ENCODE assay signal across 23 mouse cellular contexts in the genomic region with DNA sequence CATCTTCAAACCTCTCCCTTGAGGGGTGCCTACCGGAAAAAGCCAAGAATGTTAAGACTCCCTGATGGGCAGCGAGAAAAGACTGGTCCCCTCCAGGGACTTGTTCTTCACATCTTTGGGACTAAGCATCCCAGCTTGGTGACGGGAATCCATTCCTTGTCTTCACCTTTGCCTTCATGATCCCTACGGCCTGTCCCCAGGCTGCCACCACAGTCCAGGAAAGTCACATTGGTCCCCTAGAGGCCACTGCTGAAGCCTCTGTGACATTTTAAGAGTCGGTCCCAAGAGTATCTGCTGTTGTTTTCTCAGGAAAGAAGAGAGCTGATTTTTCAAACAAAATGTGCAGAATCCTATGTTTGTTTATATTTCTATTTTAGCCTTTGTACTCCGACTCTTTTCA. TPM values are rescaled to one million over a fixed set of nuclear protein-coding genes. Genes with fewer than 3 reads are reported as not detected.
DNase-seq lines count a peak whose midpoint lies in the region; ATAC-seq and TF ChIP-seq lines count a peak whose summit lies in the region.
"Had no signal": no experiment of that assay in that cellular context is flagged by ENCODE, and none has a peak within 500 bp of the region (broad histone marks: within the 10 kb centered on the region; RNA-seq: fewer than 3 reads in every experiment).

No protein-coding gene starts in this region.

- H3K79me2 ChIP-seq in heart, adult 2 months (replicated peaks; ENCODE audit: control insufficient read depth, insufficient read depth, low read length) = no peaks in the 10 kb centered on the region

- 81% methylated on average over 6 of the region's 6 CpGs for WGBS in heart, embryonic 12.5 days
- WGBS in heart, adult 2 months = 83% methylated on average over 6 of the region's 6 CpGs
- 81% methylated on average over 6 of the region's 6 CpGs for WGBS in heart, embryonic 11.5 days (ENCODE audit: insufficient replicate concordance)

- H3K27me3 ChIP-seq in heart, embryonic 12.5 days (replicated peaks) = no peaks in the 10 kb centered on the region
- H3K27me3 ChIP-seq in heart, adult 2 months (ENCODE audit: control insufficient read depth, insufficient read depth, low read length) = no peaks in the 10 kb centered on the region
- H3K27me3 ChIP-seq in heart, embryonic 11.5 days (ENCODE audit: control insufficient read depth, insufficient read depth, low read length) = no peaks in the 10 kb centered on the region
- H3K27me3 ChIP-seq: Patski had no signal

- no peak for TF ChIP-seq POLR2A in heart, adult 2 months (IDR thresholded peaks at IDR 0.05; ENCODE audit: insufficient read depth, low read depth, low read length)

- ATAC-seq in heart, embryonic 12.5 days (ENCODE audit: insufficient number of reproducible peaks, low FRiP score) = no peak
- no peak for ATAC-seq in heart, embryonic 11.5 days (replicated peaks; ENCODE audit: insufficient number of reproducible peaks, low FRiP score, low TSS enrichment)
- ATAC-seq: activated CD4-positive, CD25-positive, alpha-beta regulatory T cell, adult 4 months; CD4-positive, CD25-positive, alpha-beta regulatory T cell, adult 4 months; Patski had no signal

- peaks cover 11% of the 10 kb centered on the region for H3K4me1 ChIP-seq in heart, embryonic 12.5 days (replicated peaks)
- H3K4me1 ChIP-seq in heart, adult 2 months (ENCODE audit: control insufficient read depth, insufficient read depth, low read length) = peaks cover 2% of the 10 kb centered on the region; the same call in 1 of the 2 replicates
- H3K4me1 ChIP-seq in heart, embryonic 11.5 days (ENCODE audit: control insufficient read depth, insufficient read depth, low read length) = peaks cover 6% of the 10 kb centered on the region; the same call in 1 of the 2 replicates
- peaks cover 9% of the 10 kb centered on the region; the same call in 1 of the 2 replicates for H3K4me1 ChIP-seq in brown adipose tissue, adult 24 weeks (ENCODE audit: control insufficient read depth, insufficient read depth, insufficient read length, low read length)

- no peak overlapping the region for H3K4me2 ChIP-seq in heart, embryonic 12.5 days
- no peak overlapping the region for H3K4me2 ChIP-seq in heart, embryonic 11.5 days

- no peak overlapping the region for H3K4me3 ChIP-seq in heart, embryonic 12.5 days
- H3K4me3 ChIP-seq in heart, adult 2 months = no peak overlapping the region
- no peak overlapping the region for H3K4me3 ChIP-seq in heart, embryonic 11.5 days (ENCODE audit: low read depth, low read length)
- H3K4me3 ChIP-seq in layer of hippocampus, adult 2 months = no peak overlapping the region
- H3K4me3 ChIP-seq in brown adipose tissue, adult 24 weeks (ENCODE audit: insufficient read depth, low read depth, low read length) = no peak overlapping the region

- H3K27ac ChIP-seq in heart, embryonic 12.5 days (ENCODE audit: poor library complexity, severe bottlenecking) = no peak overlapping the region
- no peak overlapping the region for H3K27ac ChIP-seq in heart, adult 2 months
- no peak overlapping the region for H3K27ac ChIP-seq in heart, embryonic 11.5 days (ENCODE audit: low read depth, low read length)
- no peak overlapping the region for H3K27ac ChIP-seq in layer of hippocampus, adult 2 months
- 0 out of 2 replicates have a peak overlapping the region, but pooled peaks have one; percentile 12 for H3K27ac ChIP-seq in brown adipose tissue, adult 24 weeks (replicated peaks; ENCODE audit: low read depth, low read length)

- no peak overlapping the region for H3K9ac ChIP-seq in heart, embryonic 12.5 days
- H3K9ac ChIP-seq in heart, adult 2 months (ENCODE audit: low read depth, low read length) = no peak overlapping the region
- H3K9ac ChIP-seq in heart, embryonic 11.5 days (ENCODE audit: low read depth, low read length) = no peak overlapping the region

- no peaks in the 10 kb centered on the region for H3K36me3 ChIP-seq in heart, embryonic 12.5 days
- H3K36me3 ChIP-seq in heart, adult 2 months (ENCODE audit: control insufficient read depth, insufficient read depth, low read length) = no peaks in the 10 kb centered on the region
- H3K36me3 ChIP-seq in heart, embryonic 11.5 days (ENCODE audit: control insufficient read depth, insufficient read depth, low read length) = no peaks in the 10 kb centered on the region
- H3K36me3 ChIP-seq: G1E had no signal

- DNase-seq in heart, adult 11 months = peak; percentile 94
- DNase-seq in heart, adult 2 months = no peak
- no peak for DNase-seq in layer of hippocampus, adult 2 months (ENCODE audit: low spot score in 2 of 2)
- no peak for DNase-seq in layer of hippocampus, postnatal 14 days (ENCODE audit: low spot score in 2 of 2)
- DNase-seq in liver = no peak
- DNase-seq: adrenal gland, adult 2 months; adrenal gland, adult 8-10 months; adrenal gland, postnatal 10 days; adrenal gland, postnatal 14 days; adrenal gland, postnatal 25 days; adrenal gland, postnatal 36 days; B cell, adult 2 months; cerebellum, adult 11 months; cerebellum, adult 11-12 months; cerebellum, adult 18-20 months had no signal

- TF ChIP-seq CTCF in heart, adult 2 months (IDR thresholded peaks at IDR 0.05) = peak; percentile 18; the same call in 1 of the 2 replicates
- TF ChIP-seq CTCF in layer of hippocampus, adult 2 months (conservative IDR thresholded peaks at IDR 0.05) = peak; percentile 21

- no peaks in the 10 kb centered on the region for H3K9me3 ChIP-seq in heart, embryonic 12.5 days (replicated peaks)
- no peaks in the 10 kb centered on the region for H3K9me3 ChIP-seq in heart, embryonic 11.5 days (replicated peaks; ENCODE audit: control insufficient read depth, low read length)
- H3K9me3 ChIP-seq: G1E had no signal

- intact Hi-C loops in heart, adult 2 months (cut with DNase I) = no loop called here

- TF ChIP-seq EP300 in heart, adult 2 months (IDR thresholded peaks at IDR 0.05; ENCODE audit: insufficient read depth, low read depth, low read length) = no peak

RNA-seq across cellular contexts. Expression of gene Gcnt2, which starts 52.4 kb away (rescaled TPM):
- 3.7 and 3.9 TPM in 2 replicates for polyA plus RNA-seq in heart, embryonic 12.5 days (2016; fragmentation: Nextera tagmentation; extraction: Ambion mirVana)
- total RNA-seq in heart, adult 2 months (2021) = 10 to 100 TPM in 1 of 2 experiments, 1 to 10 TPM in 1; 8.5 to 10.4 TPM
- 2.7 and 4.6 TPM in 2 replicates for polyA plus RNA-seq in heart, adult 2 months (2012; rRNA removed)
- polyA plus RNA-seq in heart, embryonic 11.5 days (2014; fragmentation: Nextera tagmentation; extraction: Ambion mirVana) = 4.1 and 4.7 TPM in 2 replicates
- total RNA-seq in layer of hippocampus, adult 2 months (2021) = 10 to 100 TPM; 16.3 to 17.0 TPM
- 10 to 100 TPM; 13.9 to 14.1 TPM for total RNA-seq in layer of hippocampus, postnatal 14 days (2021)
- 5.3 and 7.0 TPM in 2 replicates for polyA plus RNA-seq in brown adipose tissue, adult 24 weeks (2012; ENCODE audit: insufficient read depth, insufficient read length, missing spikeins)
- total RNA-seq: CH12.LX had no signal
- polyA plus RNA-seq: G1E had no signal
